Mouse (Mus musculus) embryonic stem cell, embryonic (primary cell): ENCODE results near the gene Reps2.

ENCODE experiments used
- CTCF ChIA-PET, 4 experiments: fragments of 300-600 bp in 2 of 4; fragments of 350-600 bp in 2 of 4; sonication (Branson Sonifier 250); formaldehyde crosslinking; loops; one replicate each; lab custom pipeline; 2022; ENCODE audit warnings: inconsistent platforms in 2 of 4; lab: Charles Lee
- POLR2A ChIA-PET, 4 experiments: fragments of 300-600 bp in 2 of 4; fragments of 350-600 bp in 2 of 4; sonication (Branson Sonifier 250); formaldehyde crosslinking; loops; one replicate each; lab custom pipeline; 2022; ENCODE audit warnings: antibody characterized with exemption in 4 of 4, inconsistent platforms in 1 of 4; lab: Charles Lee

Gene Reps2

GRCm38 (mm10) chrX:162606113-162606512 is 37.3 kb downstream of the Reps2 start:
- ChIA-PET CTCF (no interaction called here), POLR2A (no interaction called here)

- ChIA-PET POLR2A (no interaction called here), CTCF (interaction anchor here in 2 of 4 experiments (0.6 to 0.7 kb wide), 2 partner anchors 8 to 20 kb away, joined by 3 to 8 read pairs; no protein-coding TSS in a partner anchor)
These were observed 43.8 kb downstream of the Reps2 start for GRCm38 (mm10) chrX:162599666-162600065.

GRCm38 (mm10) chrX:162591005-162591801 is 52.2 kb downstream of the Reps2 start:
- POLR2A ChIA-PET = no interaction called here
- CTCF ChIA-PET = interaction anchor here in 1 of 4 experiments (0.7 kb wide), 1 partner anchor 8 kb away, joined by 3 read pairs; no protein-coding TSS in a partner anchor

- CTCF ChIA-PET = no interaction called here
- POLR2A ChIA-PET = no interaction called here
These were observed 53.2 kb downstream of the Reps2 start for GRCm38 (mm10) chrX:162590145-162590790.

GRCm38 (mm10) chrX:162589173-162589805 is 54.2 kb downstream of the Reps2 start:
- CTCF ChIA-PET = interaction anchor here in 1 of 4 experiments (0.8 kb wide), 1 partner anchor 45 kb away, joined by 6 read pairs; no protein-coding TSS in a partner anchor
- POLR2A ChIA-PET = no interaction called here

GRCm38 (mm10) chrX:162584349-162584748 is 59.1 kb downstream of the Reps2 start:
- CTCF ChIA-PET = no interaction called here
- POLR2A ChIA-PET = no interaction called here

- POLR2A ChIA-PET = no interaction called here
- CTCF ChIA-PET = interaction anchor here in 1 of 4 experiments (0.7 kb wide), 1 partner anchor 1542 kb away, joined by 3 read pairs; no protein-coding TSS in a partner anchor
These were observed 62.9 kb downstream of the Reps2 start for GRCm38 (mm10) chrX:162580521-162580920.

GRCm38 (mm10) chrX:162568439-162568838 is 75.0 kb downstream of the Reps2 start:
- POLR2A ChIA-PET = interaction anchor here in 1 of 4 experiments (0.7 kb wide), 1 partner anchor 157 kb away, joined by 3 read pairs; no protein-coding TSS in a partner anchor
- CTCF ChIA-PET = no interaction called here

- ChIA-PET CTCF (no interaction called here), POLR2A (no interaction called here)
These were observed 77.9 kb downstream of the Reps2 start for GRCm38 (mm10) chrX:162565501-162565900.

- ChIA-PET CTCF (interaction anchor here in 2 of 4 experiments (0.7 to 1.3 kb wide), 2 partner anchors 29 to 47 kb away, joined by 3 read pairs; no protein-coding TSS in a partner anchor), POLR2A (no interaction called here)
These were observed 87.0 kb downstream of the Reps2 start for GRCm38 (mm10) chrX:162556459-162556841.

- ChIA-PET CTCF (interaction anchor here in 1 of 4 experiments (0.7 kb wide), 1 partner anchor 46 kb away, joined by 3 read pairs; no protein-coding TSS in a partner anchor), POLR2A (no interaction called here)
These were observed 87.6 kb downstream of the Reps2 start for GRCm38 (mm10) chrX:162555729-162556458.

GRCm38 (mm10) chrX:162554513-162554912 is 88.9 kb downstream of the Reps2 start:
- CTCF ChIA-PET = no interaction called here

GRCm38 (mm10) chrX:162552383-162552782 is 91.1 kb downstream of the Reps2 start:
- POLR2A ChIA-PET = no interaction called here
- CTCF ChIA-PET = no interaction called here

More at GRCm38 (mm10) chrX:162554513-162554912, 88.9 kb downstream of the Reps2 start:
- POLR2A ChIA-PET = interaction anchor here in 1 of 4 experiments (0.6 kb wide), 1 partner anchor 51 kb away, joined by 5 read pairs; no protein-coding TSS in a partner anchor

GRCm38 (mm10) chrX:162545037-162545436 is 98.4 kb downstream of the Reps2 start:
- POLR2A ChIA-PET = interaction anchor here in 1 of 4 experiments (0.5 to 0.6 kb wide), 2 partner anchors 28 to 197 kb away, joined by 3 read pairs; no protein-coding TSS in a partner anchor
- CTCF ChIA-PET = no interaction called here

GRCm38 (mm10) chrX:162542576-162543227 is 100.7 kb downstream of the Reps2 start:
- POLR2A ChIA-PET = no interaction called here
- CTCF ChIA-PET = interaction anchor here in 2 of 4 experiments (1.1 to 1.2 kb wide), 2 partner anchors 15 to 16 kb away, joined by 3 read pairs; no protein-coding TSS in a partner anchor

GRCm38 (mm10) chrX:162541961-162542360 is 101.5 kb downstream of the Reps2 start:
- POLR2A ChIA-PET = interaction anchor here in 1 of 4 experiments (0.5 kb wide), 1 partner anchor 44 kb away, joined by 4 read pairs; no protein-coding TSS in a partner anchor
- CTCF ChIA-PET = no interaction called here

GRCm38 (mm10) chrX:162531016-162531415 is 112.4 kb downstream of the Reps2 start:
- ChIA-PET POLR2A (interaction anchor here in 2 of 4 experiments (0.6 to 0.7 kb wide), 2 partner anchors 61 to 586 kb away, joined by 4 to 5 read pairs; no protein-coding TSS in a partner anchor), CTCF (interaction anchor here in 1 of 4 experiments (0.7 kb wide), 1 partner anchor 48 kb away, joined by 4 read pairs; no protein-coding TSS in a partner anchor)
